ENCODE assay signal across 8 mouse cellular contexts in the genomic region with DNA sequence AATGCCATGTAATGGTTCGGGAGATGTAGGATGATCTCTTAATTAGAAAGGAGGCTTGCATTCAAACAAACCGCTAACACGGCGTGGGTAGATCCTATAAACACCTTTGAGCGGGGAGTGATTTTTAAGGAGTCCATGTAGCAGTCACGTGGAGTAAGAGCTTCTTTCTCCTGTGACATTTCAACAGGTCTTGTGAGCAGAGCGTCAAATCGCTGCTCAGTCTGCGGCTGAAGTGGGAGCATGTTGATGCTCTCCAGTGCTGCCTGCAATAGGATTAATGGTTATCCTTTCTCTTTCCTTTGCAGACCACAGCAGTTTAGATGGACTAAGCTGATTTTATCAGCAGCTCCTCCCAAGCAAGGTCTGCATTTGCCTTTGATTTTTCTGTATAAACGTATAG. TPM values are rescaled to one million over a fixed set of nuclear protein-coding genes. Genes with fewer than 3 reads are reported as not detected.
A peak's percentile ranks its signal among the peaks of the same experiment; 100 is the strongest.
DNase-seq lines count a peak whose midpoint lies in the region; ATAC-seq lines count a peak whose summit lies in the region.

No protein-coding gene starts in this region.

- H3K9ac ChIP-seq in forebrain, embryonic 15.5 days (replicated peaks) = peak overlapping the region; percentile 68
- peak overlapping the region; percentile 63 for H3K9ac ChIP-seq in neural tube, embryonic 11.5 days (ENCODE audit: low read length)

- no peaks in the 10 kb centered on the region for H3K9me3 ChIP-seq in forebrain, embryonic 15.5 days
- no peaks in the 10 kb centered on the region for H3K9me3 ChIP-seq in neural tube, embryonic 11.5 days (ENCODE audit: control insufficient read depth, low read length)

- WGBS in forebrain, embryonic 15.5 days = 4% methylated on average over 10 of the region's 10 CpGs
- WGBS in neural tube, embryonic 11.5 days = 8% methylated on average over 10 of the region's 10 CpGs

- H3K36me3 ChIP-seq in forebrain, embryonic 15.5 days = no peaks in the 10 kb centered on the region
- no peaks in the 10 kb centered on the region for H3K36me3 ChIP-seq in neural tube, embryonic 11.5 days (ENCODE audit: control insufficient read depth, insufficient read depth, low read length)

- H3K4me1 ChIP-seq in forebrain, embryonic 15.5 days = peaks cover 19% of the 10 kb centered on the region
- 0 out of 2 replicates have a peak, but pooled peaks cover 3% of the 10 kb centered on the region for H3K4me1 ChIP-seq in neural tube, embryonic 11.5 days (ENCODE audit: control insufficient read depth, insufficient read depth, low read length)

- no peak for ATAC-seq in forebrain, embryonic 15.5 days (replicated peaks)
- peak; percentile 5; the same call in 1 of the 2 replicates for ATAC-seq in neural tube, embryonic 11.5 days (ENCODE audit: insufficient read depth, low FRiP score, low TSS enrichment)

- peak overlapping the region; percentile 88 for H3K4me2 ChIP-seq in forebrain, embryonic 15.5 days (replicated peaks)
- H3K4me2 ChIP-seq in neural tube, embryonic 11.5 days (ENCODE audit: low read depth) = peak overlapping the region; percentile 81

- peak; percentile 8 to 28 for DNase-seq in layer of hippocampus, postnatal 10 days (ENCODE audit: low spot score in 2 of 2)
- DNase-seq in layer of hippocampus, adult 9-10 months (ENCODE audit: low spot score) = no peak
- peak; percentile 27 for DNase-seq in R1 (ENCODE audit: low read depth, low spot score)
- peak; percentile 6 for DNase-seq in kidney, postnatal 14 days
- no peak for DNase-seq in neural tube, embryonic 11.5 days (ENCODE audit: low spot score)
- DNase-seq in urinary bladder, adult 2 months (ENCODE audit: low spot score) = no peak
- no peak for DNase-seq in lung, postnatal 14 days

- H3K27me3 ChIP-seq in forebrain, embryonic 15.5 days = no peaks in the 10 kb centered on the region
- H3K27me3 ChIP-seq in neural tube, embryonic 11.5 days (ENCODE audit: control insufficient read depth, insufficient read depth, low read length) = no peaks in the 10 kb centered on the region

- H3K4me3 ChIP-seq in forebrain, embryonic 15.5 days = peak overlapping the region; percentile 71
- H3K4me3 ChIP-seq in neural tube, embryonic 11.5 days (ENCODE audit: low read depth, low read length) = peak overlapping the region; percentile 59

- peak overlapping the region; percentile 78; the same call in 1 of the 2 replicates for H3K27ac ChIP-seq in forebrain, embryonic 15.5 days (replicated peaks)
- H3K27ac ChIP-seq in neural tube, embryonic 11.5 days (ENCODE audit: low read depth, low read length) = no peak overlapping the region

RNA-seq across cellular contexts. Expression of a gene that starts 0.8 kb away (rescaled TPM):
- 10 to 100 TPM; 22.3 to 22.4 TPM for total RNA-seq in layer of hippocampus, postnatal 10 days (2021)
- polyA plus RNA-seq in forebrain, embryonic 15.5 days (2015; fragmentation: Nextera tagmentation; extraction: Ambion mirVana) = 17.5 and 20.8 TPM in 2 replicates
- 14.0 and 16.9 TPM in 2 replicates for polyA plus RNA-seq in neural tube, embryonic 11.5 days (2014; fragmentation: Nextera tagmentation; extraction: Ambion mirVana)
- polyA plus RNA-seq in urinary bladder, adult 2 months (2012; rRNA removed) = 14.3 TPM in 2 replicates

RNA-seq across cellular contexts. Expression of a gene that starts 6.7 kb away (rescaled TPM):
- total RNA-seq in layer of hippocampus, postnatal 10 days (2021) = 10 to 100 TPM; 36.2 to 40.7 TPM
- polyA plus RNA-seq in forebrain, embryonic 15.5 days (2015; fragmentation: Nextera tagmentation; extraction: Ambion mirVana) = 70.1 and 71.5 TPM in 2 replicates
- polyA plus RNA-seq in neural tube, embryonic 11.5 days (2014; fragmentation: Nextera tagmentation; extraction: Ambion mirVana) = 46.6 and 48.1 TPM in 2 replicates
- 58.9 and 68.6 TPM in 2 replicates for polyA plus RNA-seq in urinary bladder, adult 2 months (2012; rRNA removed)

RNA-seq across cellular contexts. Expression of a gene that starts 22.2 kb away (rescaled TPM):
- total RNA-seq in layer of hippocampus, postnatal 10 days (2021) = not detected
- not detected in 2 replicates for polyA plus RNA-seq in forebrain, embryonic 15.5 days (2015; fragmentation: Nextera tagmentation; extraction: Ambion mirVana)
- polyA plus RNA-seq in neural tube, embryonic 11.5 days (2014; fragmentation: Nextera tagmentation; extraction: Ambion mirVana) = not detected in 2 replicates
- not detected in 2 replicates for polyA plus RNA-seq in urinary bladder, adult 2 months (2012; rRNA removed)

Comparison
In these comparisons a context has a peak if more than half of its experiments do, and no peak if none do; other contexts are left out.
1. DNase-seq: peak in layer of hippocampus, postnatal 10 days (2 of 2), R1 (single experiment) and kidney, postnatal 14 days (single experiment); none in layer of hippocampus, adult 9-10 months (single experiment), neural tube, embryonic 11.5 days (single experiment), urinary bladder, adult 2 months (single experiment) and lung, postnatal 14 days (single experiment).